Mouse (Mus musculus): ENCODE measurements at regions not wholly inside any gene's neighbourhood (a gene's known extent, or its start where the extent isn't known, plus 50 kb on each side); places are given as distances from the start of the nearest gene placed in this dataset.

GRCm38 (mm10) chr4:106092676-106093070, 223.3 kb upstream of the Usp24 start:
- TF ChIP-seq MYOG (IDR thresholded peaks at IDR 0.05; ENCODE audit: control insufficient read depth in 1 of 3, insufficient read depth in 1 of 3, insufficient read length in 2 of 3, low read depth in 2 of 3) (no peak), POLR2A (IDR thresholded peaks at IDR 0.05; ENCODE audit: insufficient read length, low read depth) (no peak), POLR2AphosphoS2 (IDR thresholded peaks at IDR 0.05; ENCODE audit: insufficient read length, low read depth) (no peak), TCF12 (IDR thresholded peaks at IDR 0.05; ENCODE audit: insufficient read depth, poor library complexity, severe bottlenecking) (no peak), MYOD1 (IDR thresholded peaks at IDR 0.05; ENCODE audit: control insufficient read depth in 1 of 3, insufficient read length in 2 of 3, low read depth in 2 of 3) (no peak), MAX (IDR thresholded peaks at IDR 0.05; ENCODE audit: low read depth) (no peak), CEBPB (IDR thresholded peaks at IDR 0.05; ENCODE audit: insufficient read depth, poor library complexity, severe bottlenecking) (no peak), USF1 (IDR thresholded peaks at IDR 0.05; ENCODE audit: low read depth) (no peak), E2F4 (IDR thresholded peaks at IDR 0.05; ENCODE audit: insufficient read depth) (no peak), TCF3 (IDR thresholded peaks at IDR 0.05; ENCODE audit: insufficient read length, low read depth) (no peak), SRF (IDR thresholded peaks at IDR 0.05; ENCODE audit: control insufficient read depth, insufficient read length, low read depth) (no peak), REST (IDR thresholded peaks at IDR 0.05; ENCODE audit: insufficient read depth, insufficient read length) (no peak)

All from myocyte (in vitro differentiated cells).